Mouse (Mus musculus): Measurements from ENCODE around the gene Plcxd3. TPM values are rescaled to one million over a fixed set of nuclear protein-coding genes. Genes with fewer than 3 reads are reported as not detected.
"Not testable (repeated sequence)": the region's sequence is repeated elsewhere in the genome, so short reads cannot be mapped to it uniquely, and the experiment has no call there.

Plcxd3 gene
- polyA plus RNA-seq, 1 experiment from 2014 or later, result 4.1 TPM

GRCm38 (mm10) chr15:4559121-4559520, 183.8 kb downstream of the Plcxd3 start:
- Histone ChIP-seq H3K4me1 (replicated peaks) (no peaks in the 10 kb centered on the region), H3K9me3 (no peaks in the 10 kb centered on the region), H3K4me3 (replicated peaks) (no peak overlapping the region), H3K27ac (no peak overlapping the region), H3K4me2 (no peak overlapping the region), H3K36me3 (no peaks in the 10 kb centered on the region), H3K9ac (replicated peaks) (no peak overlapping the region), H3K27me3 (no peaks in the 10 kb centered on the region)
- WGBS, result 75% methylated on average over 5 of the region's 5 CpGs
- ATAC-seq (ENCODE audit: insufficient number of reproducible peaks, insufficient read depth, low FRiP score, low TSS enrichment, low read depth), result no peak

DNA sequence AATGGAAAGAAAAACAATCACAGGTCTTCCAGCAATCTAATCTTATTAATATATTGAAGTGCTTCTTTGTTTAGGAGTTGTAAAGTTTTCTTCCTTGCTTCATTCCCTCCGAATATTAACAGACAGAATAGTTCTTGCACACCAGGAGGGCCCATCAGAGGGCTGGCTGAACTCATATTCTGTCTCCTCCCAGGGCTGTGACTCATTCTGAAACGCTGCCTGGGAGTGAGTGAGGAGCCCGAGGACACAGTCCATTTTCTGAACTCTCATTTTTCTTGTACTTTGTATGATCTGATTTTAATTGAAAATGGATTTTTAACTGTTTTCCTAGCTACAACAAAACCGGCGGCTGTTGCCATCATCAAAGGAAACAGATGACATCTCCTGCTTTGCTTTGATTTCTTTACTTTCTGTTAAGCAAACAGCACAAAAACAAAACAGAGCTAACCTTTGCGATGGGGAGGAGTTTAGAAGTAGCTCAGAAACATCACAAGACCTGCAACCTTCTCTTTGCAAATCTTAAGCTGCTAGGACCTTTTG, 186.2 kb downstream of the Plcxd3 start:
- Histone ChIP-seq H3K27ac (no peak overlapping the region), H3K36me3 (no peaks in the 10 kb centered on the region), H3K4me3 (replicated peaks) (no peak overlapping the region), H3K4me1 (replicated peaks) (no peaks in the 10 kb centered on the region), H3K27me3 (no peaks in the 10 kb centered on the region), H3K9ac (replicated peaks) (no peak overlapping the region), H3K4me2 (no peak overlapping the region), H3K9me3 (no peaks in the 10 kb centered on the region)
- no peak for ATAC-seq (ENCODE audit: insufficient number of reproducible peaks, insufficient read depth, low FRiP score, low TSS enrichment, low read depth)
- 57% methylated on average over 6 of the region's 6 CpGs for whole genome bisulfite sequencing

- not testable (repeated sequence) for H3K4me3 ChIP-seq (replicated peaks); H3K9ac ChIP-seq (replicated peaks); ATAC-seq (ENCODE audit: insufficient number of reproducible peaks, insufficient read depth, low FRiP score, low TSS enrichment, low read depth); H3K4me2 ChIP-seq; H3K36me3 ChIP-seq; H3K4me1 ChIP-seq (replicated peaks); H3K27me3 ChIP-seq; H3K9me3 ChIP-seq; H3K27ac ChIP-seq
- 91% methylated on average over 8 of the region's 8 CpGs for WGBS
Measured at GRCm38 (mm10) chr15:4595521-4595920, 220.2 kb downstream of the Plcxd3 start.

DNA sequence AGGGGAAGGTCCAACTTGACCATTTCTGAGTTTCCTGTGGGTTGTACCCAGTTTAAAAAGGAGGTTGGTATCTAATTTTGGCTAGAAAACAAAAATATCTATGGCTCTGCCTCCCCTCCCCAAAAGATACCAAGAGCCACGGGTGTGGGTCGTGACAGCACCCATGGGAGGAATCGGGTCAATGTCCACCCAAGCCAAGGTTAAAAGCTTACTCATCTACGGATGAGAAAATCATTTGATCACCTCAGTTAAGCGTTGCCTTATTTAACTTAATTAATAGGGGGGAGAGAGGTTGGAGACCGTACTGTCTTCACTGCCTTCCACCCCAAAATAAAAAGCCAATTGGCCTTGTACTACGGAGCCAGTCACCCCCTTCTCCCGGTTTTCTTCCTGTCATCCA, 223.4 kb downstream of the Plcxd3 start:
- H3K27ac ChIP-seq; H3K27me3 ChIP-seq; H3K9ac ChIP-seq (replicated peaks); H3K9me3 ChIP-seq; ATAC-seq (ENCODE audit: insufficient number of reproducible peaks, insufficient read depth, low FRiP score, low TSS enrichment, low read depth); H3K4me1 ChIP-seq (replicated peaks); H3K4me2 ChIP-seq; H3K4me3 ChIP-seq (replicated peaks); H3K36me3 ChIP-seq: not testable (repeated sequence)
- 90% methylated on average over 8 of the region's 8 CpGs for WGBS

GRCm38 (mm10) chr15:4599331-4599730, 224.0 kb downstream of the Plcxd3 start:
- ATAC-seq (ENCODE audit: insufficient number of reproducible peaks, insufficient read depth, low FRiP score, low TSS enrichment, low read depth), result not testable (repeated sequence)

GRCm38 (mm10) chr15:4605630-4606029, 230.3 kb downstream of the Plcxd3 start:
- Histone ChIP-seq H3K36me3 (no peaks in the 10 kb centered on the region), H3K27ac (no peak overlapping the region), H3K9me3 (no peaks in the 10 kb centered on the region), H3K4me2 (no peak overlapping the region), H3K4me1 (replicated peaks) (no peaks in the 10 kb centered on the region), H3K9ac (replicated peaks) (no peak overlapping the region), H3K4me3 (replicated peaks) (no peak overlapping the region), H3K27me3 (no peaks in the 10 kb centered on the region)
- ATAC-seq (ENCODE audit: insufficient number of reproducible peaks, insufficient read depth, low FRiP score, low TSS enrichment, low read depth), result no peak
- 81% methylated on average over 6 of the region's 6 CpGs for WGBS

More at GRCm38 (mm10) chr15:4599331-4599730, 224.0 kb downstream of the Plcxd3 start:
- H3K27ac ChIP-seq; H3K4me1 ChIP-seq (replicated peaks); H3K9ac ChIP-seq (replicated peaks); H3K9me3 ChIP-seq; H3K4me2 ChIP-seq; H3K4me3 ChIP-seq (replicated peaks); H3K36me3 ChIP-seq; H3K27me3 ChIP-seq: not testable (repeated sequence)
- 83% methylated on average over 8 of the region's 8 CpGs for WGBS
